Mouse (Mus musculus): ENCODE data around the gene Cd8b1.

DNA sequence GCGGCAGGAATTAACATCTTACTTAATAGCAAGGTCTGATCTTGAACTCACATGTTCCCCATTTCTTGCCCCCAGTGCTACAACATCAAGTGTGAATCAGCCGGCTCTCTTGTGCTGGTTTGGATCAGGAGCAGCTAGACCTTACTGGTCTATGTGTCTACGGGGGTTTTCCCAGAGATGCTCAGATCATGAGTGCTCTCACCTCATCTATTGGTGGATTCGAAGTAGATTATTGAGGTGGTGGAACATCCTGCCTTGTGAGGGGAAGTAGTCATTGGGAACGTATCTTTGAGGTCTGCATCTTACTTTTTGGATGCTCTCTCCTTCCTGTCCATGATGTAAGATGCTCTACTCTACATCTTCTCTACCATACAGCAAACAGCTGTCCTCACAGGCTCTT is 59.1 kb downstream of the Cd8b1 start:
- no peak for TF ChIP-seq GATA1 (IDR thresholded peaks at IDR 0.05; ENCODE audit: low read length)
- TF ChIP-seq TAL1 (IDR thresholded peaks at IDR 0.05; ENCODE audit: low read length) = no peak

All from erythroblast, embryonic 14.5 days (primary cell).